Mouse (Mus musculus): ENCODE measurements at regions not wholly inside any gene's neighbourhood (a gene's known extent, or its start where the extent isn't known, plus 50 kb on each side); places are given as distances from the start of the nearest gene placed in this dataset.

- DNase-seq, result no peak
These were observed 73.6 kb upstream of the Slc45a1 start for GRCm38 (mm10) chr4:150725443-150726135.

GRCm38 (mm10) chr4:150724823-150725222 is 72.8 kb upstream of the Slc45a1 start:
- peak; percentile 77 for DNase-seq

GRCm38 (mm10) chr4:150721619-150722283 is 69.8 kb upstream of the Slc45a1 start:
- DNase-seq, result no peak

- no peak for DNase-seq
These were observed 65.9 kb upstream of the Slc45a1 start for GRCm38 (mm10) chr4:150717866-150718265.

- no peak for DNase-seq
These were observed 63.1 kb upstream of the Slc45a1 start for GRCm38 (mm10) chr4:150715051-150715450.

- DNase-seq, result no peak
These were observed 61.3 kb upstream of the Slc45a1 start for GRCm38 (mm10) chr4:150713291-150713690.

- DNase-seq, result no peak
These were observed 60.9 kb upstream of the Slc45a1 start for GRCm38 (mm10) chr4:150712856-150713255.

- DNase-seq, result no peak
These were observed 59.7 kb upstream of the Slc45a1 start for GRCm38 (mm10) chr4:150711646-150712045.

GRCm38 (mm10) chr4:150709391-150710130 is 57.6 kb upstream of the Slc45a1 start:
- peak; percentile 66 for DNase-seq

GRCm38 (mm10) chr4:150708572-150708984 is 56.6 kb upstream of the Slc45a1 start:
- no peak for DNase-seq

- DNase-seq, result peak; percentile 60
These were observed 56.0 kb upstream of the Slc45a1 start for GRCm38 (mm10) chr4:150707725-150708571.

GRCm38 (mm10) chr4:150706793-150707724 is 55.1 kb upstream of the Slc45a1 start:
- DNase-seq, result peak; percentile 89

- peak; percentile 28 for DNase-seq
These were observed 54.3 kb upstream of the Slc45a1 start for GRCm38 (mm10) chr4:150706291-150706690.

- DNase-seq, result no peak
These were observed 51.3 kb upstream of the Slc45a1 start for GRCm38 (mm10) chr4:150703266-150703665.
